Mouse (Mus musculus) neural tube, embryonic 14.5 days (tissue): Measurements from ENCODE around the gene 2610001J05Rik. TPM values are rescaled to one million over a fixed set of nuclear protein-coding genes. Genes with fewer than 3 reads are reported as not detected.

Source experiments
- ATAC-seq: fragments of 200-750 bp; cut with Nextera tagmentation; 2 replicates; pipeline ENCODE4 v1.8.0; 2017; ENCODE audit warnings: low read depth, mild to moderate bottlenecking, moderate TSS enrichment, moderate library complexity
- H3K27ac ChIP-seq: fragments of 300-500 bp; sonication (generic); 2 replicates; pipeline ENCODE4 v1.5.1; 2014; ENCODE audit warnings: low read depth, mild to moderate bottlenecking, control low read depth, low read length, moderate library complexity, mixed read lengths
- H3K27me3 ChIP-seq: fragments of 300-500 bp; sonication (generic); 2 replicates; pipeline ENCODE4 v1.6.1; 2014; ENCODE audit warnings: low read length; ENCODE audit not compliant: control insufficient read depth, insufficient read depth
- H3K36me3 ChIP-seq: fragments of 300-500 bp; sonication (generic); 2 replicates; pipeline ENCODE4 v1.6.1; 2014; ENCODE audit warnings: low read length, mixed read lengths; ENCODE audit not compliant: control insufficient read depth, insufficient read depth
- H3K4me1 ChIP-seq: fragments of 300-500 bp; sonication (generic); 2 replicates; pipeline ENCODE4 v1.6.1; 2014; ENCODE audit warnings: low read length; ENCODE audit not compliant: control insufficient read depth, insufficient read depth
- H3K4me2 ChIP-seq: fragments of 300-500 bp; sonication (generic); 2 replicates; pipeline ENCODE4 v1.6.1; 2014; ENCODE audit warnings: mild to moderate bottlenecking, low read depth, low read length, control low read depth
- H3K4me3 ChIP-seq: fragments of 300-500 bp; sonication (generic); 2 replicates; pipeline ENCODE4 v1.5.1; 2014; ENCODE audit warnings: low read depth, low read length, control low read depth, mixed read lengths
- H3K9ac ChIP-seq: fragments of 300-500 bp; sonication (generic); replicated peaks from 2 replicates; pipeline ENCODE4 v1.6.1; 2014; ENCODE audit warnings: low read depth, mild to moderate bottlenecking, control low read depth, low read length, mixed read lengths
- H3K9me3 ChIP-seq: fragments of 300-500 bp; sonication (generic); 2 replicates; pipeline ENCODE4 v1.6.1; 2016; ENCODE audit warnings: low read length; ENCODE audit not compliant: control insufficient read depth
- WGBS: fragments of 180-500 bp; shearing (Covaris S2); extraction: QIAGEN DNeasy Blood & Tissue Kit; methylation state at CpG from one replicate; pipeline ENCODE4 v1.1.7; 2014; 5-methylcytosine and 5-hydroxymethylcytosine counted together
- polyA plus RNA-seq: library from polyadenylated mRNA; unstranded; fragments of >200 nt; fragmentation: Nextera tagmentation; extraction: Ambion mirVana; gene quantifications from 2 replicates; pipeline ENCODE4 v1.2.1, GENCODE M21; 2014

Gene 2610001J05Rik
- 65.9 and 68.2 TPM in 2 replicates for polyA plus RNA-seq

GRCm38 (mm10) chr6:13870919-13871624 is at the start of gene 2610001J05Rik:
Gene 2610001J05Rik (minus strand): TSS chr6:13871518.
- peak; percentile 100 for ATAC-seq
- H3K4me1 ChIP-seq = no peaks in the 10 kb centered on the region
- H3K27ac ChIP-seq = no peak within 1 kb of the TSS; the same call in 1 of the 2 replicates
- H3K36me3 ChIP-seq = no peaks in the 10 kb centered on the region
- H3K4me3 ChIP-seq = peak within 1 kb of the TSS; percentile 54
- no peaks in the 10 kb centered on the region for H3K9me3 ChIP-seq
- H3K4me2 ChIP-seq = peak within 1 kb of the TSS; percentile 49
- H3K27me3 ChIP-seq = no peaks in the 10 kb centered on the region
- WGBS = 2% methylated on average over 19 of the region's 19 CpGs
- peak within 1 kb of the TSS; percentile 59 for H3K9ac ChIP-seq

- Histone ChIP-seq H3K27me3 (no peaks in the 10 kb centered on the region), H3K36me3 (no peaks in the 10 kb centered on the region), H3K9me3 (no peaks in the 10 kb centered on the region), H3K9ac (no peak overlapping the region), H3K4me1 (no peaks in the 10 kb centered on the region), H3K27ac (no peak overlapping the region), H3K4me2 (no peak overlapping the region), H3K4me3 (no peak overlapping the region)
- 93% methylated on average over 10 of the region's 10 CpGs for WGBS
- no peak for ATAC-seq
Observed at GRCm38 (mm10) chr6:13909762-13910537, 38.6 kb upstream of the 2610001J05Rik start.

GRCm38 (mm10) chr6:13902941-13903627 is 31.8 kb upstream of the 2610001J05Rik start:
- Histone ChIP-seq H3K4me2 (no peak overlapping the region), H3K9me3 (no peaks in the 10 kb centered on the region), H3K4me1 (no peaks in the 10 kb centered on the region), H3K27me3 (no peaks in the 10 kb centered on the region), H3K4me3 (no peak overlapping the region), H3K36me3 (no peaks in the 10 kb centered on the region), H3K27ac (no peak overlapping the region), H3K9ac (no peak overlapping the region)
- 83% methylated on average over 5 of the region's 5 CpGs for WGBS
- ATAC-seq = no peak

- H3K36me3 ChIP-seq = no peaks in the 10 kb centered on the region
- H3K27ac ChIP-seq = no peak overlapping the region
- no peak for ATAC-seq
- no peaks in the 10 kb centered on the region for H3K9me3 ChIP-seq
- no peaks in the 10 kb centered on the region for H3K4me1 ChIP-seq
- no peak overlapping the region for H3K9ac ChIP-seq
- 96% methylated on average over 3 of the region's 3 CpGs for WGBS
- H3K27me3 ChIP-seq = no peaks in the 10 kb centered on the region
- H3K4me3 ChIP-seq = no peak overlapping the region
- H3K4me2 ChIP-seq = no peak overlapping the region
Observed at GRCm38 (mm10) chr6:13884877-13885592, 13.7 kb upstream of the 2610001J05Rik start.

GRCm38 (mm10) chr6:13882919-13883318 is 11.6 kb upstream of the 2610001J05Rik start:
- no peaks in the 10 kb centered on the region for H3K27me3 ChIP-seq
- H3K36me3 ChIP-seq = no peaks in the 10 kb centered on the region
- no peak overlapping the region for H3K27ac ChIP-seq
- no peaks in the 10 kb centered on the region for H3K9me3 ChIP-seq
- no peak overlapping the region for H3K9ac ChIP-seq
- ATAC-seq = no peak
- no peaks in the 10 kb centered on the region for H3K4me1 ChIP-seq
- H3K4me2 ChIP-seq = no peak overlapping the region
- H3K4me3 ChIP-seq = no peak overlapping the region

- Histone ChIP-seq H3K9ac (no peak overlapping the region), H3K36me3 (no peaks in the 10 kb centered on the region), H3K27ac (no peak overlapping the region), H3K4me3 (no peak overlapping the region), H3K9me3 (no peaks in the 10 kb centered on the region), H3K4me1 (no peaks in the 10 kb centered on the region), H3K27me3 (no peaks in the 10 kb centered on the region), H3K4me2 (no peak overlapping the region)
- no peak for ATAC-seq
- 91% methylated on average over 2 of the region's 2 CpGs for WGBS
Observed at GRCm38 (mm10) chr6:13873959-13874358, 2.6 kb upstream of the 2610001J05Rik start.

GRCm38 (mm10) chr6:13872076-13872475 is 758 bp upstream of the 2610001J05Rik start:
- no peaks in the 10 kb centered on the region for H3K36me3 ChIP-seq
- no peak overlapping the region for H3K9ac ChIP-seq
- no peak for ATAC-seq
- H3K9me3 ChIP-seq = no peaks in the 10 kb centered on the region
- no peak overlapping the region for H3K27ac ChIP-seq
- H3K4me2 ChIP-seq = no peak overlapping the region; the same call in 1 of the 2 replicates
- no peaks in the 10 kb centered on the region for H3K4me1 ChIP-seq
- H3K27me3 ChIP-seq = no peaks in the 10 kb centered on the region
- WGBS = 72% methylated on average over 7 of the region's 7 CpGs
- H3K4me3 ChIP-seq = no peak overlapping the region; the same call in 1 of the 2 replicates

- Histone ChIP-seq H3K4me1 (no peaks in the 10 kb centered on the region), H3K27me3 (no peaks in the 10 kb centered on the region), H3K4me2 (peak overlapping the region; percentile 49), H3K9me3 (no peaks in the 10 kb centered on the region), H3K4me3 (peak overlapping the region; percentile 54), H3K36me3 (no peaks in the 10 kb centered on the region), H3K27ac (no peak overlapping the region), H3K9ac (peak overlapping the region; percentile 59)
- WGBS = 2% methylated on average over 7 of the region's 7 CpGs
- peak; percentile 77 for ATAC-seq
Observed at GRCm38 (mm10) chr6:13871625-13871958, 274 bp upstream of the 2610001J05Rik start.
